Mouse (Mus musculus): ENCODE data around the gene Catsperg1.

- no peak for TF ChIP-seq CTCF (conservative IDR thresholded peaks at IDR 0.05; ENCODE audit: low read length)
- no peak for TF ChIP-seq POU5F1 (IDR thresholded peaks at IDR 0.05; ENCODE audit: borderline replicate concordance, low read length)
These were observed 43.5 kb upstream of the Catsperg1 start for GRCm38 (mm10) chr7:29257368-29257767.

Measured in E14TG2a.4 (cell line).